Mouse (Mus musculus): ENCODE data around the gene Plxnd1.

DNA sequence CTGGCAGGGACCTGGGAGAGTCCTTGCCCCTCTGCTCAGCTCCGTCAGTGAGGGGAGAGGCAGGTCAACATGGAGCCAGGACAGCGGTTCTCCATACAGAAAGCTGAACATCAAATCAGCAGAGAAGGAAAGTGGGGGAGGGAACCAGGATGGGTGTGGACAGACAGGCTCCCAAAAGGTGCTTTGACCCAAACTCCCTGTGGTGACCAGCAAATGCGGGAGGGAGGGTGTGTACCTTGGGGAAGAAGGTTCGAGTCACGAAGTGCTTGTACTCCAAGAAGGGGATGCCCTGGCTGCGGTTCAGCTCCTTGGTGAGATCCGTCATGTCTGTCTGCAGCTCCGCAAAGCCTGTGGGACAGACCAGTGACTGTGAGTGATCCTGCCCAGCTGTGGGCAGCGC lies 31.1 kb downstream of the Plxnd1 start:
- TF ChIP-seq POLR2A (IDR thresholded peaks at IDR 0.05; ENCODE audit: low read depth, low read length), result no peak
- TF ChIP-seq CTCF (IDR thresholded peaks at IDR 0.05; ENCODE audit: extremely low read depth, insufficient read depth, insufficient read length, insufficient replicate concordance), result no peak
